Mouse (Mus musculus) embryonic facial prominence, embryonic 10.5 days (tissue): Measurements from ENCODE around the gene Zfp541. TPM values are rescaled to one million over a fixed set of nuclear protein-coding genes. Genes with fewer than 3 reads are reported as not detected.

Experiments
- DNase-seq: peaks from one replicate; pipeline ENCODE4 v3.0.0-alpha.2; 2017; ENCODE audit warnings: low spot score
- H3K27ac ChIP-seq: fragments of 300-500 bp; sonication (generic); replicated peaks from 2 replicates; pipeline ENCODE4 v1.5.1; 2016; ENCODE audit warnings: mild to moderate bottlenecking
- H3K27me3 ChIP-seq: fragments of 300-500 bp; sonication (generic); replicated peaks from 2 replicates; pipeline ENCODE4 v1.6.1; 2016; ENCODE audit warnings: low read depth, mild to moderate bottlenecking; ENCODE audit not compliant: poor library complexity, severe bottlenecking
- H3K36me3 ChIP-seq: fragments of 300-500 bp; sonication (generic); replicated peaks from 2 replicates; pipeline ENCODE4 v1.6.1; 2016; ENCODE audit warnings: mild to moderate bottlenecking, moderate library complexity
- H3K4me1 ChIP-seq: fragments of 300-500 bp; sonication (generic); 2 replicates; pipeline ENCODE4 v1.6.1; 2016
- H3K4me3 ChIP-seq: fragments of 300-500 bp; sonication (generic); 2 replicates; pipeline ENCODE4 v1.5.1; 2016; ENCODE audit warnings: mild to moderate bottlenecking, moderate library complexity
- H3K9me3 ChIP-seq: fragments of 300-500 bp; sonication (generic); 2 replicates; pipeline ENCODE4 v1.6.1; 2016; ENCODE audit warnings: mild to moderate bottlenecking
- WGBS: fragments of 180-500 bp; shearing (Covaris S2); methylation state at CpG from one replicate; pipeline ENCODE4 v1.1.7; 2016; 5-methylcytosine and 5-hydroxymethylcytosine counted together
- polyA plus RNA-seq: library from polyadenylated mRNA; unstranded; fragments of >200 nt; fragmentation: Nextera tagmentation; extraction: Ambion mirVana; gene quantifications from 2 replicates; pipeline ENCODE4 v1.2.1, GENCODE M21; 2016

Zfp541 gene
- polyA plus RNA-seq, 1 experiment from 2014 or later, result 0.05 TPM

DNA sequence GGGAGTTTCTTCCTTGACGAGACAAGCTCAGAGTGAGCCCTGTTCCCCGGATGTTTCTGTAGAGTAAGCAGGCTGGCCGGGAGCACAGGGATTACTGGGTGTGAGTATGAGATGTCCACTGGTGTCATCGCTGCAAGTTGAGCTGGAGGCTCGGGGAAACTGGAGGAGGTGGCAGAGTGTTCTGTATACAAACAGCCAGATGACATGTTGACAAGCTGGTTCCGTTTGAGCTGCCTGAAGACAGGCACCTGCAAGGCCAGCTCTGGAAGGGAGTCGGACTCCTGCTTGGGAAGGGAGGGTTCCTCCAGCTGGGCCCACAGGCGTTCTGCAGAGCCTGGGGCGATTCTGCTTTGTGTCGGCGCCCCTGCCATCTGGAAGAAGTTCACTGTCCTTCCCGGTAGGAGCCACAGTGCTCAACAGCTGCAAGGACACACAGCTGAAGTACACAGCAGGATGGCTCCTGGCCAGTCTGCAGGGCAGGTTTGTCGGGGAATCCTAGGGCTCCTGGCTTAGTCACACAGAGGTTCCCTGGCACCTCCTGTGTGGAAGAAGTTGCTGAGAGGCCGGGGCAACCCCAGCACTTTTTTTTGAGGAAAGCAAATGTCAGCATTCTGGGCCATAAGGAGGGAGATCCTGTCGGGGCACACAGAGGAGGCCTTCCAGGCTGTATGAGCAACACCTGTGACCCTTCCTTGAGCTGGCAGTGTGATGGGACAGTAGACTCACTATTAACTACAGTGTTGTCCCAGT, 40.3 kb downstream of the Zfp541 start:
- no peak for DNase-seq
- peaks cover 25% of the 10 kb centered on the region for H3K4me1 ChIP-seq
- peaks cover 2% of the 10 kb centered on the region; the same call in 1 of the 2 replicates for H3K9me3 ChIP-seq
- H3K27ac ChIP-seq, result no peak overlapping the region
- peaks cover 55% of the 10 kb centered on the region for H3K36me3 ChIP-seq
- 0 out of 2 replicates have a peak overlapping the region, but pooled peaks have one; percentile 8 for H3K4me3 ChIP-seq
- 79% methylated on average over 15 of the region's 15 CpGs for WGBS
- no peaks in the 10 kb centered on the region for H3K27me3 ChIP-seq

DNA sequence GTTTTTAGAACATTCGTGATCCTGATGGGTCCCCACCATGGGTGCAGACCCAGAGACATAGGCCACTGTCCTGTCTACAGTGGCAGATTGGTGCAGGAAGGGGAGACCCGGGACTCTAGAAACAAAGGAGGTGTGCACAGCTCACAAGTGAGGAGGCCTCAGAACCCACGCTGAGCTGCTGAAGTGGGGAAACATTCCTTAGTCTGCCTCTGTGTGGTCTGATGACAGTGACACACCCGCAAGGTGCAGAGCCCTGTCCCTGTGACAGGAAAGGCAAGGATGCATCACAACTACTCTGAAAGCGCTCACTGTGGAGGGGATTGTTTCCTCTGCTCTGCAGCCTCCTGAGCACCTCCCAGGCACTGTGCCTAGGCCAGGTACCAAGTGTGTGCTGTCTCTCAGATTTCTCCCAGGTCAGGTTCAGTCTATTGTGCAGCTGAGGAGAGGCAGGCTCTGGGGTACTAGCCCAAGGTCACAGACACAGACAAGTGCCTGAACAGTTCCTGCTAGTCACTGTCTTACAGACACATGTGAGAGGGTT, 41.1 kb downstream of the Zfp541 start:
- no peak for DNase-seq
- H3K36me3 ChIP-seq, result peaks cover 64% of the 10 kb centered on the region
- H3K27ac ChIP-seq, result no peak overlapping the region
- no peaks in the 10 kb centered on the region for H3K27me3 ChIP-seq
- no peak overlapping the region for H3K4me3 ChIP-seq
- H3K9me3 ChIP-seq, result peaks cover 2% of the 10 kb centered on the region; the same call in 1 of the 2 replicates
- 86% methylated on average over 5 of the region's 5 CpGs for WGBS
- peaks cover 22% of the 10 kb centered on the region for H3K4me1 ChIP-seq

DNA sequence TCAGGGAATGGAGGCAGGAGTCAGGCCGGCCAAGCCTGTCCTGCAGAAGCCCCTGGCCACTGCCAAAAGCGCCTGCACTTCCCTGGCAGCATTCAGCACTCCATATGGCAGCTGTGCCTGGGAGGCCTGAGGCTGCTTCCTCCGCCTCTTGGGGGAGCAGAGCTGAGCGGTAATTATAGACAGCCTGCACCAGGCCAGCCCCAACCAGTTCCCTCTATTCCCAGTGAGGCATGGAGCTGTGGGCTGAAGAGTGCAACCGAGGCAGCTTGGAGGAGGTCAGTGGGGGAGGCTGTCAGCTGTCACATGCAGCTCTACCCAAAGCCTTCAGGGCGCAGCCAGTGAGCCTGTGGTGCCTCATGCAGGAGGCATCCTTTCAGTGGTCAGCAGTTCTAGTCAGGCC, 42.1 kb downstream of the Zfp541 start:
- Histone ChIP-seq H3K27me3 (no peaks in the 10 kb centered on the region), H3K27ac (no peak overlapping the region)
- peak; percentile 16 for DNase-seq

DNA sequence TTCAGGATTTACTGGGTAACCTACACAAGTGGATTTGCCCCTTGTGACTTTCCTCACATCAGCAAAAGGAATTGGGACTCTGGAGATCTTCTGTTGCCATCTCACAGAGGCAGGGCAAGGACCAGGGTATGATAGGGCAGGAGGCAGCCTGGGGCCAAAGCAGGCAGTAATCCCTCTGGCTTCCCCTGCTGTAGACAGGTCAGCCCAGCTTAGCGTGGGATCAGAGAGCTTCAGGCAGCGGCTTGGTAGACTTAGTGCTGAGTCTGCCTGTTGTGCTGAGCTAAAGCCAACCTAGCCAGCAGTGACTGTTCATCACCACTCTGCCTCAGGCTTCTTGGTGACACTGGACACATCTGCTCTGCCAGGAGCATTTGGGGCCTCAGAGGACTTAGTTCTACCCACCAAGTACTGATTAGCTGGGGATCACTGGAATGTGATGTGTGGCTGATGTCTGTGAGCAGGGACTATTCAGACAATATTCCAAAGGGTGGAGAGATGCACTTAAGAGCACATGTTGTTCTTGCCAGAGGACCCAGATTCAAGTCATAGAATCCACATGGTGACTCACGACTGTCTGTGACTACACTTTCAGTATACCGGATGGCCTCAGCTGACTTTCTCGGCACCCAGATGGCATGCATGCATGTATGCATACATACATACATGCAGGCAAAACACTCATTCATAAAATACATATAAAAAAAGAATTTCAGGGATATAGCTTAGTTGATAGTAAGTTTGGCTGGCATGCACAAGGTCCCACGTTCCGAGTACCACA, 43.2 kb downstream of the Zfp541 start:
- 92% methylated on average over 7 of the region's 7 CpGs for WGBS
- H3K4me1 ChIP-seq, result peaks cover 12% of the 10 kb centered on the region

More for the DNA sequence above, 42.1 kb downstream of the Zfp541 start:
- H3K36me3 ChIP-seq, result peaks cover 74% of the 10 kb centered on the region
- no peak overlapping the region for H3K4me3 ChIP-seq
- H3K9me3 ChIP-seq, result peaks cover under 1% of the 10 kb centered on the region; the same call in 1 of the 2 replicates
- H3K4me1 ChIP-seq, result peaks cover 21% of the 10 kb centered on the region
- 70% methylated on average over 6 of the region's 6 CpGs for WGBS

DNA sequence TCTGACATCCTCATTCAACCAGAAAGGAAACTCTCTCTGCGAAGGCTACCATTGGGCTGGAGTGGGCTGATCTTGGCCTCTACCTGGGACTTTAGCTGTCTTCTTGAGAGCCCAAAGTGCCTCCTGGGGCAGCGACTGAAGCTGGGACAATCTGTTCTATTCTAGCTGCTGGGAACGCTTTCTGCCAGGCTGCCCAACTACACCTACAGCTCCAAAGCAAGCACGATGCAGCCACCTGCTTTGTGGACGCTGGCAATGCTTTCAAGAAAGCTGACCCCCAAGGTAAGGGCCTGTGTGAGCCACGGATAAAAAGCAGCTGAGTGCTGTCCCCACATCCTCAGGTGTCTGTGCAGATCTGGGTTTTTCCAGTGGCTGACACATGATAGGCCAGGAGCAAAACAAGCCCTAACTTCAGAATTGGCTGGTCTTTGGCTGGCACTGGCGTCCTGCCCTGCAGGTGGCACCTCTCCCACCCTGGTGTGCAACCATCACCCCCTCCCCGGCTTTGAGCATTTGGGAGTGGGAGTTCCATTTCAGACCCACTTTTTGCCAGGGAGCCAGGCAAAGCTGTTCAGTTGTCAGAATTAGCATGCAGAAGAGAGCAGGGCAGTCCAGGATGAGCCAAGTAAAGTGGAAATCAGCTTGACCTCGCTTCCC, 47.4 kb downstream of the Zfp541 start:
- no peak overlapping the region for H3K27ac ChIP-seq
- H3K27me3 ChIP-seq, result no peaks in the 10 kb centered on the region
- peaks cover 88% of the 10 kb centered on the region for H3K36me3 ChIP-seq
- no peak for DNase-seq
- H3K4me1 ChIP-seq, result no peaks in the 10 kb centered on the region
- H3K9me3 ChIP-seq, result no peaks in the 10 kb centered on the region
- no peak overlapping the region for H3K4me3 ChIP-seq
- 91% methylated on average over 9 of the region's 9 CpGs for WGBS

More for the DNA sequence above, 43.2 kb downstream of the Zfp541 start:
- DNase-seq, result no peak
- Histone ChIP-seq H3K9me3 (no peaks in the 10 kb centered on the region), H3K36me3 (peaks cover 84% of the 10 kb centered on the region), H3K27ac (no peak overlapping the region), H3K4me3 (no peak overlapping the region), H3K27me3 (no peaks in the 10 kb centered on the region)

DNA sequence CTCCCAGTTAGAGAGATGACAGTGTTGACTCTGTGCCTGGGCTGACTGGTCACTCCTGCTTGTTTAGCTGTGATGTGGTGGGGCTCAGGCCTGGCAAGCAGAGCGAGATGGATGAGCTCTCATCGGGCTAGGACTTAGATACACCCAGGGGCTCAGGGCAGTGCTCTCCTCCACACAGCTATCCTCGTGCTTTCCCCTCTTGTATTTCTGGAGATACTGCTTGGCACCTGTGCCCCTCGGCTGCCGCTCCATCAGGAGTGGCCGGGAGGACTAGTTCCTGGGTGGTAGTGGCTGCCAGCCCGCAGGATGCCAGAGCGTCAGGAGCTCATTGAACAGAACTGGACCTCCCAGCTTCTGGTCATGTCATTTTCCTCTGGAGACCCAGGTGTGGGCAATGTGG, 48.5 kb downstream of the Zfp541 start:
- H3K9me3 ChIP-seq, result no peaks in the 10 kb centered on the region
- H3K27me3 ChIP-seq, result no peaks in the 10 kb centered on the region
- peaks cover 88% of the 10 kb centered on the region for H3K36me3 ChIP-seq
- no peaks in the 10 kb centered on the region for H3K4me1 ChIP-seq
- no peak for DNase-seq
- no peak overlapping the region for H3K4me3 ChIP-seq
- H3K27ac ChIP-seq, result no peak overlapping the region
- 89% methylated on average over 8 of the region's 8 CpGs for WGBS

DNA sequence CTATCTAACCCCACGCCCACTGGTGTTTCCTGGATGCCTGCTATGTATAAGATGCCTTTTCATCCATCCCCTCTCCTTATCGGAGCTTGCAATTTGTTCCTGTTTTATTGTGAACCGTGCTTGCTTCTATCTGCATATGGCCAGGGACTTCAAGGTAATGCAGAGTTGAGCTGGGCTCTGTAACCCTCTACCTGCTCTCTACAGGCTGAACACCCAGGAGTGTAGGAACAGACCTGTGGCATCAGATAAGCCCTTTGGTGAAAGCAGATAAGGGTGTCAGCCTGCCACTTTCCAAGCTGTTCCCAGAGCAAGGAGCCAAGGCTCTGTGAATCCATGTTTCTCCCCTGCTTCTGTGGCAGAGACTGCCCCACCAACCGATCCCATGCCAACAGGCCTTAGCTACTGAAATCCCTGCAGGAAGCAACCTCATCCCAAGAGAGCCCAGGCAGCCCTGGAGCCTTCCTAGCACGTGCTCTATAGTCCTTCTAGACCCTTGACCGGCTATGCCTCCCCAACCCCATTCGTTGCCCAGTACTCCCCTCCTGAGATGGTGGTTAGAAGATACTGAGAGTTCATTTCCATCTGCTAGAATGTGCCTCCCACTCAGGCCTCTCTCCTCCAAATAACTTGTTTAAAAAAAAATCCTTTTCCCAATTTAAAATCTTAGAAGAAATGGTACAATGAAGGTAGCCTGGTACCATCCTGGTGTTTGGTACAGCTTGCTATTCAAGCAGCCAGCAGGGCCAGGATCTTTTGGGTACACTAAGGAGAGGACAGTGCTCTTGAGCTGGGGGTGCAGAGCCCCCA, 49.9 kb downstream of the Zfp541 start:
- no peak for DNase-seq
- no peaks in the 10 kb centered on the region for H3K27me3 ChIP-seq
- H3K36me3 ChIP-seq, result peaks cover 97% of the 10 kb centered on the region
- 89% methylated on average over 7 of the region's 7 CpGs for WGBS
- no peak overlapping the region for H3K4me3 ChIP-seq
- no peaks in the 10 kb centered on the region for H3K9me3 ChIP-seq
- H3K4me1 ChIP-seq, result no peaks in the 10 kb centered on the region
- H3K27ac ChIP-seq, result no peak overlapping the region

DNA sequence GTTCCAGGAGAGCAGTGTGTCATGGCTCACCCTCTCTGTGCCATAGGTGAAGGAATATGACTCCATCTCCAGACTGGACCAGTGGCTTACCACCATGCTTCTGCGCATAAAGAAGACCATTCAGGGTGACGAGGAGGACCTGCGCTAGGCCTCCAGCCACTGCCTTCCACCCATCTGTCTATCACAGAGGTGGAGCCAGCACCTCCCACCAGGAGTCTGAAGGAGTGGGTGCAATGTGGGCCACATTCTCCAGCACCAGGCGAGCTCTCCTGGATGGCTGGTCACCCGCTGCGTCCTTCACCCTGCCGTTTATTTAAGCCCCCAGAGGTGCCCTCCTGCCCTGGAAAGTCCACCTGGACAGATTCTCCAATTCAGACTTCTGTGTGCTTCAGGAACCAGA, 54.8 kb downstream of the Zfp541 start:
- no peak overlapping the region for H3K4me3 ChIP-seq
- H3K9me3 ChIP-seq, result no peaks in the 10 kb centered on the region
- peaks cover 68% of the 10 kb centered on the region for H3K36me3 ChIP-seq
- no peak overlapping the region for H3K27ac ChIP-seq
- no peak for DNase-seq
- no peaks in the 10 kb centered on the region for H3K27me3 ChIP-seq
- H3K4me1 ChIP-seq, result peaks cover 13% of the 10 kb centered on the region
- 95% methylated on average over 7 of the region's 7 CpGs for WGBS

DNA sequence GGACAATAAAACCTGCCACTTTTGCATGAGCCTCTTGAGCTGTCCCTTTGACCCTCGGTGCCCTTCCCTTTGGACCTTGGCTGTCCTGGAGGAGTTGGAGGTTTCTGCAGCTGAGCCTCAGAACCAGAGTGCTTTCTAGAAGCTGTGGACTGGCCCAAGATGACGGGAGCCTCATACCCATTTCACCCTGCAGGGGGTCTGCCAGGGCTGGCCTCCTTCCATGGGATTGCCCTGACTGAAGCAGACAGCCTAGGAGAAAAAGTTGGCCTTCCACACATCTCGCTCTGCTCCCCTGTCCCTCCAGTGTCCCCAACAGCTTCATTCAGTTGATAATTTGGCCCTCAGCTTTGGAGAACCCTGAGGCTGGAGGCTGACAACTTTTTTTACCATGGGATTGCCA, 55.5 kb downstream of the Zfp541 start:
- no peak overlapping the region for H3K4me3 ChIP-seq
- no peak for DNase-seq
- H3K9me3 ChIP-seq, result no peaks in the 10 kb centered on the region
- WGBS, result 86% methylated on average over 3 of the region's 3 CpGs
- peaks cover 61% of the 10 kb centered on the region for H3K36me3 ChIP-seq
- H3K27me3 ChIP-seq, result no peaks in the 10 kb centered on the region
- H3K27ac ChIP-seq, result no peak overlapping the region
- H3K4me1 ChIP-seq, result peaks cover 13% of the 10 kb centered on the region

DNA sequence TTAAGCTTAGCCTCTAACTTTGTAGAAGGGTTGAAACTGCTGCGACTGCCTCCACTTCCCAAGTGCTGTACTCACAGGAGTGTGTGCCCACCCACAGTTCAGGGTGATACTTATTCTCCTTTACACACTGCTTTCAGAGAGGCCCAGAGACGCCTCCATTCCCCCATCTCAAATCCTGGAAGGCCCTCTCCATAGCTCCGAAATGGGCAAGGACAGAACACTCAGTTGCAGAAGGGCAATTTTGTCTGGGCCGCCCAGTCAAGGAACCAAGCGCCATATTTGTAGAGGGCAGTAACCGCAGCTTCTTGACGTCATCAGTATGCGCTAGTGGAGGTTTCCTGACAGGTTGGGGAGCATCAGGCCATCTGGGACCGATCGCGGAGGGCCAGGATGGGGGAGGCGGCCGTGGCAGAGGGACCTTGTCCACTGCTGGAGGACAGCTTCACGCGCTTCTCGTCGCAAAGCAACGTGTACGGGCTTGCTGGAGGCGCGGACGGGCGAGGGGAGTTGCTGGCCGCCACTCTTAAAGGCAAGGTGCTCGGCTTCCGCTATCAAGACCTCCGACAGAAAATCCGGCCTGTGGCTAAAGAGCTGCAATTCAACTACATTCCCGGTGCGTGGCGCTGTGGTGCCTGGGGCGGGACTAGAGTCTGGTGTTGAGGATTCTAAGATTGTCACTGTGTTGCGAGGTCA, 58.1 kb downstream of the Zfp541 start, which contains the start of gene Kptn:
TSS of gene Kptn (plus strand) at position 327 of the 693 bp plus-strand sequence.
- no peaks in the 10 kb centered on the region for H3K9me3 ChIP-seq
- no peaks in the 10 kb centered on the region for H3K27me3 ChIP-seq
- H3K36me3 ChIP-seq, result peaks cover 38% of the 10 kb centered on the region
- 2% methylated on average over 33 of the region's 33 CpGs for WGBS
- peak; percentile 91 for DNase-seq
- H3K27ac ChIP-seq, result peak within 1 kb of the TSS; percentile 94
- peaks cover 13% of the 10 kb centered on the region for H3K4me1 ChIP-seq
- peak within 1 kb of the TSS; percentile 77 for H3K4me3 ChIP-seq

DNA sequence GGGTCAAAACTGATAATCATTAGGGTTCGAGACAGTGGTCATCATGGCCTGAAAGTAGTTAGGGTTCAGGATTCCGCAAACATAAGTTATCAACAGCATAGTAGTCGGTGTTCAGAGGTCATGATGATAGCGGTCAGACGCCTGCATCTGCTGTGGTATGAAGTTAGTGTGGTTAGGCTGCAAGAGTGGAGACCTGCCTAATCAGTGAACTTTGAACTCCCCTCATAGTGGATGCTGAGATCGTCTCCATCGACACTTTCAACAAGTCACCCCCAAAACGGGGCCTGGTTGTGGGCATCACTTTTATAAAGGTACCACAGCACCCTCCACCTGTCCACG, 58.6 kb downstream of the Zfp541 start:
- no peak for DNase-seq
- Histone ChIP-seq H3K36me3 (peaks cover 38% of the 10 kb centered on the region), H3K9me3 (no peaks in the 10 kb centered on the region), H3K4me1 (peaks cover 13% of the 10 kb centered on the region), H3K27me3 (no peaks in the 10 kb centered on the region), H3K27ac (peak overlapping the region; percentile 94; the same call in 1 of the 2 replicates), H3K4me3 (peak overlapping the region; percentile 77)
- 51% methylated on average over 9 of the region's 9 CpGs for WGBS
